Mouse (Mus musculus): ENCODE measurements at regions not wholly inside any gene's neighbourhood (a gene's known extent, or its start where the extent isn't known, plus 50 kb on each side); places are given as distances from the start of the nearest gene placed in this dataset.

GRCm38 (mm10) chr10:91342083-91342482, 161.0 kb upstream of the Tmpo start:
- TF ChIP-seq TCF3 (IDR thresholded peaks at IDR 0.05; ENCODE audit: insufficient read length, low read depth) (no peak), TCF12 (IDR thresholded peaks at IDR 0.05; ENCODE audit: insufficient read depth, poor library complexity, severe bottlenecking) (no peak), POLR2AphosphoS2 (IDR thresholded peaks at IDR 0.05; ENCODE audit: insufficient read length, low read depth) (no peak), USF1 (IDR thresholded peaks at IDR 0.05; ENCODE audit: low read depth) (no peak), POLR2A (IDR thresholded peaks at IDR 0.05; ENCODE audit: insufficient read length, low read depth) (no peak), MAX (IDR thresholded peaks at IDR 0.05; ENCODE audit: low read depth) (no peak)

Measured in myocyte (in vitro differentiated cells).